Mouse (Mus musculus): ENCODE measurements around the gene Nol10.

DNA sequence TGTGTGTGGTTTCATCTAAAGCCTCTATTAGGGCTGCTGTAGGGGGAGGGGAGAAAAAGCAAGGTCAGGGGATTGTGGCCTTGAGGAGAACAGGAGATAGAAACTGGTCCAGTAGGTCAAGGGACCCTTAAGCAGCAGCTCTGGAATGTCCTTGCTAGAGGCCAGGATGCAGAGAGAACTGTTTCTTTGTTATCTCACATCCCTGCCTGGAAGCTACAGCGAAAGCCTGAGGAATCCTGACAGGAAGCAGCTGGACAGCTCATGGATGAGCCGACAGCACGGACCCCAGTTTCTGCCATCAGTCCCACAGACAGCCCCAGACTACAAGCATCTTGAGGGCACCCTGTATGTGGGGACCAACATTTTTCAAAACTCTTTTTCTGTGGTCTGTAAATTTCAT, 120.1 kb downstream of the Nol10 start:
- TF ChIP-seq CTCF (IDR thresholded peaks at IDR 0.05; ENCODE audit: low read depth), result no peak
- TF ChIP-seq EP300 (IDR thresholded peaks at IDR 0.05; ENCODE audit: low read depth), result no peak

All from heart, postnatal 0 days (tissue).